Mouse (Mus musculus): Measurements from ENCODE around the gene Pmm1.
A peak's percentile ranks its signal among the peaks of the same experiment; 100 is the strongest.
"Not testable (repeated sequence)": the region's sequence is repeated elsewhere in the genome, so short reads cannot be mapped to it uniquely, and the experiment has no call there.

Pmm1 gene

DNA sequence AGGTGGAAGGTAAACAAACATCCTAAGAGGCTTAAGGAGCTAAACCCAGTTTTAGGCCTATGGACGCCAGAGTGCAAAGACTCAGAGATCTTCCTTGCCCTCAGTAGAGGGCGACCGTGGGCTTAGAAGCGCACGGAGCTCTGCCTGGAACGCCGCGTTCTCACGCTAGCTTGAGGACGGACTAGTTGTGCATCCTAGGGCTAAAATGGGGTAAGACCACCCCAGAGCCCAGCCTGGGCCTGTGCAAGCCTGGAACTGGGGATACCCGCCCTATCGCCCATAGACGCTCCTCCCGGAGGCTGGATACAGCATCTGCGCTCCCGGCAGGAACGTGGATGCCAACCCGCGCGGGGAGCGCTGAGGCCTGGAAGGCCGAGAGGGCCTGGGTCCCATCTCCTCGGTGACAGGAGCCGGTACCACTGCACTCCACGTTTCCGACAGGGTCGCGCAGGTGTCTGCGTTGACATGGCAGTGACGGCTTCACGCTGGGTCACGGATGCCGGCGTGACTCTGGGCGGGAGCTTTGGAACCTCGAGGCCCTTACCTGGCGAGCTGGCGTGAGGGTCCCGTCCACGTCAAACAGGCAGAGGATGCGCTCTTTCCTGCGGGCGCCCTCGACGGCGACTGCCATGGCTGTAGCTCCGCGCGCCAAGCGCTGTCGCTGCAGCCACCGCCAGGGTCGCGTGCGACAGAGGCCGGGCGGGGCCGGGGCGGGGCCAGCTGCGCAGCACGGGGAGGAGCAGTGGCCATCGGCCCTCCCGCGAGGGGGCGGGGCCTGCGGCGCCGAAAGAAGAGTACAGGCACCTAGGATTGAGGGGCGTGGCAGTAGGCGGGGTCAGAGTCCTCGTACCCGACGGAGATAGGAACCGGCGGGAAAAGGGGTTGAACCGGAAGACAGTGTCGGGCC is at the start of gene Pmm1:
Gene Pmm1, minus strand, starts transcription at position 760 of the 907 bp plus-strand sequence.
- DNase-seq (ENCODE audit: low spot score in 2 of 2): peak; percentile 94 to 97

DNA sequence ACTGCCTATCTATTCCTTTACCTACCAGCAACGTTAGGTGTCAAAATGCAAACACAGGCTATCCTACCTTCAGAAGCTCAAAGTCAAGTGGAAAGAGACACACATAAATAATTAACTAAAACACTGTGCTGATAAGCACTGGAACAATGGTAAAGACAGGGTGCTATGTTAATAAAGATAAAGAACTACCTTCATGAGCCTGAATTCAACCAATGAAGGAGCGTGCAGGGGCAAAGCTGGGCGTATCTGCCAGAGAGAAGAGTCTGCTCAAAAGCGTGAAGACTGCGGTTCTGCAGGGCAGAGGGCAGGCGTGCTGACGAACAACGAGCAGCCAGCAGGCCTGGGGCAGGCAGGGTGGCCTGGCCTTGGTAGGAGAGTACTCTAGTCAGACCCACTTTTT is 43.5 kb upstream of the Pmm1 start:
- no peak for DNase-seq (ENCODE audit: low spot score in 2 of 2)

DNA sequence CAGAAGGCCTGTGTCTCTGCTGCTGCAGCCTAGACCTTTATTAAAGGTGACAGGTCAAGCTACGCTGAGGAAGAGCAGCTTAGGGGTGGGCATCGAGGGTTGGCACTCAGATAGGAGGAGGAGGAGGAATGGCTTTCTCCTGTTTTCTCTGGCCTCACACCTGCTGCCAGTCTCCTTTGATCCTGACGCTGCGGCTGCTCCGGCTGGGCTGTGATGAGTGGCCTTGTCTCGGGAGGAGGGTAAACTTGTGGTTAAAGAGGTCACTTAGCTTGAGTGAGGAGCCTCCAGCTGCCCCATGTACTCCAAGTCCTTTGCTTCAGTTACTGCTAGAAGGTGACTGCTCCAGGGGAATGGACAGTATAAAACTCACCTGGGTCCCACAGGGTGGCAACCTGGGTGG is 33.3 kb upstream of the Pmm1 start:
- DNase-seq (ENCODE audit: low spot score in 2 of 2): no peak

DNA sequence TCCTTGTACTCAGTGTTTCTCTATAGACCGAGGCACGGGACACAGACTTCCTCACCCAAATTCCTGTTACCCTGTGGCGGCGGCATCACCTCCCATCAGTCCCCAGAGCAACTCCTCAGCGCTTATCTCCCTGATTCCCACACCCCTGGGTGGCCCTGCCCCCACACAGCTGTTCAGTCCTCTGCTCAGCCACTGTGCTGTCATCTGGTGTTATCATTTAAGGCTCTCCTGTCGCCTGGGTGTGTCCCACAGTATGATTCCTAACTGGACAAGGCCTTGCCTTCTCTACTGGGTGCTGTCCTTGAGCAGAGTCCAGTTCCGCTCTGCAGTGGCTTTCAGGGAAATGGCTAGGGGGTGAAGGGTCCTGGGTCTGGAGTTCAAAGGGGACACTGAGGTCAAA is 29.8 kb upstream of the Pmm1 start:
- no peak for DNase-seq (ENCODE audit: low spot score in 2 of 2)

DNA sequence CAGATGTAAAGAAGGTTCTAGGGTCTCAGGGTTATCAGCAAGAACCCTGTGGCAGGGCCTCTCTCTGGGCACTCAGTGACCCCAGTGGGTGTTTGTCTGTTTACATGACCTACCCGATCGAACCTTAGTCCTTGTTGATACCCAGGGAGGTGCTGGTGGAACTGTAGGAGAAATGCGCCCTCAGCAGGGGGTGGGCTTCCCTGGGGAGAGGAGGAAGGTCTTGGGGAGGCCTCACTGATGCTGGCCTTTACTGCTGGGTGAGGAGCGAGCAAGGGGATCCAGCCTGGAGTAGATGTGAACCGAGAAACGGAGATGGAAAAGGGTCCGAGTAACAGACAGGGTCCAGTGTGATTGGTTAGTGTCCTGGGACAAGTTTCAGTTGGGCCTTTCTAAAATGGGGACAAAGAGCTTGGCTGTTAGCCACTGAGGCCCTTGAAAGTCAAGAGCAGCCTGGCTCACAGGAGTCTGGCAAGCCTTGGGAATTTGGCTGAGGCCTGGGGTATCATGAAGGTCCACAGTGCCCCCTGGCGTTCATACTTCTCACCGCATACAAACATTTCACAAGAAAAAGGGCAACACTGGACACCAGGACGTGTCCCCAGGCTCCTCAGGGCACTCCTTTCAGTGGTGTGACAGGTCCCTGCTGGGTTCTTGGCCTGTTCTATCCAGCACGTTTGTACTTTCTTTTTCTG is 28.8 kb upstream of the Pmm1 start:
- DNase-seq (ENCODE audit: low spot score in 2 of 2): peak; percentile 42 to 91

DNA sequence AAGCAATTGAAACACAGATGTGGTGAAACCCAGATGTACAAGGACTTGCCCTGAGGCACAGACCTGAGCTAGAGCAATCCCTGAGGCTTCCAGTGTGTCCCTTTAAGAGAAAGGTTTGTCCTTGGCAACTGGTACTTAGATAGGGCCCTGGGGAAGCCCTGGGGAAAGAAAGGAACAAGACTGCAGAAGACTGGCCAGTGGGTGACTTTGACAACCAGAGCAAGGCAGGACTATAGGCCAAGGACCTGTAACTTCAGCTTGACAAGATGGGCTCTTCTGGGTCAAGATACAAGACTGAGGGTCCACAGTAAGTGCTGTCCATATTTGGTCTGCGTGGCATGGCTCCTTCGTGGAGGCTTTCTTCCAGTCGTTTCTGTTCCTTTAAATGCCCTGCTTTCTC is 26.9 kb upstream of the Pmm1 start, which contains the start of gene Xrcc6:
Gene Xrcc6, plus strand, starts transcription at position 190 of the 400 bp plus-strand sequence.
- DNase-seq (ENCODE audit: low spot score in 2 of 2): no peak

DNA sequence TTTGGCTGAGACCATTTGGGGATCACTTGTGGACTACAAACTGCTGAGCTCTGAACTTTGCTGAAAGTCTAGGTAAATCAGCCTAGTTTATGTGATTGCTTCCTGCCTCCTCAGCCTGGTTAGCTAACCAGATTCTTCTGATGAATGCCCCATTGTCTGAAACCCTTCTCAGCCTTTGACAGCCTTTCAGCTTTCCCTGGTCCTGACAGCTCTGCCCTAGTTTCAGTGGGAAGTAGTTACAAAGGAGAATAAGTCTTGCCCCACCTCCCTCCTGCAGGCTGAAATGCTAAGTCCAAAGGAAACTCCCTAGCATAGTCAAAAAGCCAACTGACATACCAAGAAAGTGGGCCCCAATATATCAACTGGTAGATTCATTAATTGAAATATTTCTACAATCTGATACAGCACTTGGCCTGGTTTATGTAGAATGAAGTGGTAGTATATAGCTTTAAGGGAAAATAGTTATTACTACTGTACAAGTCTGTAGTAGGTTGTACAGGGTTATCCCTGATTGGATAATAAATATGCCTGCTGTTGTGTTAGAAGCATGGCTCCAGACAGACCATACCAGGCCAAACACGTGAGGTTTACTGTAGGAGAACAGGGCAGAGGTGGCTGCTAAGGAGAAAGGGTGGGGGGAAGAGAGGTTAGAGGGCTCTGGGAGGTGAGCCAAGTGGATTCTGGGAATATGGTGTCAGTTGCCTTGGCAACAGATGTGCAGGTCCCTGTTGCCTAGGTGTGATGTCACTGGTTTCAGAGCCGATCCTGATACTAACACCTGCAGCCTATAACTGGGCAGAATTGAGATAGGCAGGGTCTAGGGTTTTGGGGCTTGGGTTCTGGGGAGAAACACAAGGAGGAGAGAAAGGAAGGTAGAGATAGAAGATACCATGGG is 24.8 kb upstream of the Pmm1 start:
- DNase-seq (ENCODE audit: low spot score in 2 of 2): no peak

DNA sequence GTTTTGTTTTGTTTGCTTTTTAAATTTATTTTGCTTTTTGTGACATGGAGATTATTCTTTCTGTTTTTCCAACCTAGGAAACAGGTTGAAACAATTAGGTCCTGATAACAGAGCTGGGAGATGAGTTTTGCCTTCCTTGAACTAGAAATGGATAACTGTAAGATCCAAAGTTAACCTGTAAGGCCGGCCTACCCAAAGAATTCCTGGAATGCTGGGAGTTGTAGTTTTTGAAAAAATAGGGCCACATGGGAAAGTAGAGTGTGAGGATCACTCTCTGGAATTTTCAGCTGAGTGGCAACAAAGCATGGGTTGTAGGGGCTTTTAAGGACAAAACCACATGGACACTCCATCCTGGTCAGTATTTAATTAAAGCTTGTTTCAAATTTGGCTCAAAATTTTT is 21.4 kb upstream of the Pmm1 start:
- no peak for DNase-seq (ENCODE audit: low spot score in 2 of 2)

DNA sequence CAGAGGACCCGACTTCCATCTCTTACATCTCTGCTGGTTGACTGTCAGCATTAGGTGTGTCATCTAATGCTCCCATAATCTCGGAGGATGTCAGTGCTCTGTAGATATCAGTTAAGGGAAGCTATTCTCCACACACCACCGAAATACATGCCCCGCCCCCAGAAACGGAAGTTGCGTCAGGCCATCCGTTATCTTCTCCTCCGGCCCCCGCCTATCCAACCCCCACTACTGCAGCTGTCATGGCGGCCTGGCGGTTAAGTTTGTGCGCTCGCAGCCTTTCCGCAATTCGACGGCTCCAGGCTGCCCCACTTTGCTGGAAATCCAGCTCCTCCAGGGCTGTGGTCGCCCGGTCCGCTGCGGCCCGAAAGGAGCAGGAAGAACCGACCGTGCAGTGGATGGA is 19.6 kb upstream of the Pmm1 start, which contains the start of gene 1700029P11Rik:
Gene 1700029P11Rik, plus strand, starts transcription at position 220 of the 400 bp plus-strand sequence.
- no peak for DNase-seq (ENCODE audit: low spot score in 2 of 2)

DNA sequence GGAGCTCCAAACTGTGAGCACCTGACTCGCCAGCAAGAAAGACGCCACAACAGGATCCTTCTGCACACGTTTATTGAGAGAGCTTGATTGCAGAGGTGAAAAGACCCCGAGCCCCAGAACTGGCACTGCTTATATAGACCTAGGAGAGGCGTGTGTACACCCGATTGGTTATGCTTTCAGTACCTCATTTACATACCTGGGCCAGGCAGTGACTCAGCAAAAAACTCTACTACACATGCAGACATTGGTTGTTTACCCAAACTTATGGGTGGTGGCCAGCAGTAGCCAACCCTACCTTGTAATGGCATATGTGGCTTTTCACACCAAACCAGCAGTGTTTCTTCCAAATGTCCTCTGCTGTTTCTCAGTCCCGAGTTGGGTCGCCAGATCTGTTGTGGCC is 14.4 kb upstream of the Pmm1 start:
- not testable (repeated sequence) for DNase-seq (ENCODE audit: low spot score in 2 of 2)

DNA sequence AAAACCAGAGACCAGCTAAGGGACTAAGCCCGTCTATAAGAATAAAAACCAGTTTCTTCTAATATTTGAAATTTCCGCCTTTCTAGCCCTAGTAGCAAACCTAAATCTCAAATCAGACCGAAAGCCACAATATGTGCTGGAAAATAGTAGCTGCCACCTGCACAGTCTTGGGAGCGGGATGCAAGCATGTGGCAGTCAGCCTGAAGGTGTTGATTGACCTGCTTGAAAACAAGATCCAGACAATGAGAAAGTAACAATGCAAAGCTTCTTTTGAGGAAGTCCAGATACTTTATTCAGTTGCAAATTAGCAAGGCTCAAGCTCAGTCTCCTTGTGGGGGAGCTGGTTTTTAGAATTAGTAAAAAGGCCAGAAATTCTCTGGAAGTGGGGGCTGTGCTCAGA is 9.8 kb upstream of the Pmm1 start:
- not testable (repeated sequence) for DNase-seq (ENCODE audit: low spot score in 2 of 2)

DNA sequence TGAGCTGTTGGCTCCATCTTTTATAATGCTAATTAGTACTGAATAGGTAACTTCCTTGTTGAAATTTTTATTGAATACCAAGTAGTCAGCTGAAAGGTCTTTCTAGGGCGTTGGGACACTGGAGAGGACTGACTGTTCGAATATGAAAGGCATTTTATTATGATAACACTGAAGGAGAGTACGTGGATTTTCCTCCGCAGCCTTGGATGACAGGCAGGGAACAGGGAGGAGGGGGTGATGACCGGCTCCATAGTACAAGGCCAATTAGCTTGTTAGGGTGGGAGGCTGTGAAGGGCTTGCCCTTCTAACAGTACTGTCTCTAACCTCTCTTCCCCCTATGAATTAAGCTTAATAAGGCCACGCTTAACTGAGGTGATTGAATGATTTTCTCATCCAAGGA is 8.9 kb upstream of the Pmm1 start:
- not testable (repeated sequence) for DNase-seq (ENCODE audit: low spot score in 2 of 2)

DNA sequence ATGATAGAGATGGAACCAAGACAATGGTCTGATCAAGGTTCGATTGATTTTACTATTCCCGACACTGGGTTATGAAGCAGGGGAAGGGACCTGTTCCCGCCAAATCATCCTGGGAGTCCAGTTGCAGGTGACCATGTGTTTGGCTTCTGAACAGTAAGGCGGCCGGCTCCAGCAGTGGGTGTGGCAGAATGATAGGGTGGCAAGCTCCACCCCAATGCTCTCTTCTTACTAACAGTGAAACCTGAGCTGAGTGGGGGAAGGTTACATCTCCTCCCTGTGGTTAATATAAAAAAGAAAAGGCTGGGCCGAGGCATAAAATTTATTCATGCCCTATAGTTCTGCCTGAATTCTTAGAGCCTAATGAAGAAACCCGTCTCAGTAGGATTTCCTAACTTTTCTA is 8.4 kb upstream of the Pmm1 start:
- no peak for DNase-seq (ENCODE audit: low spot score in 2 of 2)

DNA sequence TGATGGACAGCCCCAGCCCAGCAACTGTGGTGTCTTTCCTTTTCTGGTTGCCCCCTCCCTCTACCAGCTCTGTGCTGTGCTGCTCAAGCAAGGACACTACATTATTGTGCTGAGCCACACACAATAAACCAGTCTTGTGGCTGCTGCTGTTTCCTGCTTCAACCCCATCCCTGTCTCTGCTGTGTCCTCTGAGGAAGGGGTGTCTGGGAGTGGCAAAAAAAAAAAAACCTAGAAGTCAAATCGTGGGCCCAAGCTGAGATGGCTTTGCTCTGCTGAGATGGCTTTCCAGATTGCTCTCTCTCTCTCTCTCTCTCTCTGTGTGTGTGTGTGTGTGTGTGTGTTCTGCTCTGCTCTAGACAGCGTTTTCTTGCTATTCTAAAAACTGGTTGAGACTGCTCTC is 7.7 kb upstream of the Pmm1 start:
- DNase-seq (ENCODE audit: low spot score in 2 of 2): no peak

DNA sequence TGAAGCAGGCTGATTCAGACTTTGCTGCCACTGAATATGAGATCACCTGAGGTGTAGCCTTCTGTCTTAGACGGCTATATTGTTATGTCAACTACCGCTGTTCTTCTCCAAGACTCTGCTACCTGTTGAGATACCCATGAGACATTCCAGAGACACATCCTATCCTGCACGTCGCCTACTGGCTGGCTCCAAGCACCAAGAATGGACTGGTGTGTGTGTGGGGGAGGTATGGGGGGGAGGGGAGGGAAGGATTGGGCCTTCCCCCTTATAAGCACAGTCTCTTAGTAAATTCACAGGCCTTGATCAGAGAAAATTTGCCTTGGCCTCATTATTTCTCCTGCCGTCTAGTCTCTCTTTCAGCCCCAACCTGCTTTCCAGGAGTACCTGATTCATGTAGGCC is 7.1 kb upstream of the Pmm1 start:
- DNase-seq (ENCODE audit: low spot score in 2 of 2): no peak

DNA sequence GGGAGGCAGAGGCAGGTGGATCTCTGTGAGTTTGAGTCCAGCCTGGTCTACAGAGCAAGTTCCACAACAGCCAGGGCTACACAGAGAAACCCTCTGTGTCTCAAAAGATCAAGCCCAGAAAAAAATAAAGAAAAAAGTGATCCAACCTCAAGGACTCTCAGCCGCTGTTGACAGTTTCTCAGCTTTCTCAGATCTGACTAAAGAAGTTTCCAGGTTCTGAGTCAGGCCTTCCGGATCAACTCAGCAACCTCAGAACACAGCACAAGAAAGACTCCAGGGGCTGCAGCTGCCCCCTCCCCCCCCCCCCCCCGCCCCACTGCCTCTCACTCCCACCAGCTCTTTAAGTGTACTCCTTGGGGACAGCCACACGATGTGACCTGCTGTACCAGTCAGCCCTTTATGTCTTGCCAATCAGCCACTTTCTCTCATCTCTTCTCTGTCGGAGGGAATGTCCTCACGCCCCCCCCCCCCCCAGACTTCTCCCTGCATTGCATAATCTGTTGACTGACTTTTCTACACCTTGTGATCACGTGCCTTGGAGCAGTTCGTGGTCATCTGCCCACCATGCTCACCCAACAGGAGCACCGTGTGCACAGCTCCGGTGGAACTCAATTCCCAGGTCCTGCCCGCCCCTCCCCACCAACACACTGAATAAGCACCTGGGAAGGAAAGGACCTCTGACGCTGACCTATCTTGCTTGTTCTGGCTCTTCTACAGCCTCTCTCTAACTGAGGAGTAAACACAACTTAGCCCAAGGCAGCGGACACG is 5.5 kb upstream of the Pmm1 start:
- no peak for DNase-seq (ENCODE audit: low spot score in 2 of 2)

DNA sequence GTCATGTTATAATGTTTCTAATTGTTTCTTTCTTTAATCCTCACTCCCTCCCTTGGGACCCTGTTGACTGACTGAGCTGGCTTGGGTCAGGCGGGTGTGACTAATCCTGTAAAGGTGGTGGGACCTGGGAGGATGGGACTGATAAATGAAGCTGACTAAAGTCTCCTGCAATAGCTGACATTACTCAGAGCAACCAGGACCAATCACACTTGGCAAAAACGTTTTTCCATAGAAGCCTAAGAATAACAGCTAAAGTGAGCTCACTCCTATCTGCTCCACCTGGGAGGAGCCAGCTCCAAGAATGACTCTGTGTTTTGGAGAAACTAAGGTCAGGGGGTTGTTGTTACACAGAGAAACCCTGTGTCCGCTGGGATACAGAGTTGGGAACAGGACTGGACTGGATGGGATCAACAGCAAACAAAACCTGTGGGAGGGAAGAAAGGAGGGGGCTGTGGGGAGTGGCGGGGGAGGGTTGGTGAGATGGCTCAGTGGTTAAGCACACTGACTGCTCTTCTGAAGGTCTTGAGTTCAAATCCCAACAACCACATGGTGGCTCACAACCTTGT is 4.3 kb upstream of the Pmm1 start:
- DNase-seq (ENCODE audit: low spot score in 2 of 2): no peak

DNA sequence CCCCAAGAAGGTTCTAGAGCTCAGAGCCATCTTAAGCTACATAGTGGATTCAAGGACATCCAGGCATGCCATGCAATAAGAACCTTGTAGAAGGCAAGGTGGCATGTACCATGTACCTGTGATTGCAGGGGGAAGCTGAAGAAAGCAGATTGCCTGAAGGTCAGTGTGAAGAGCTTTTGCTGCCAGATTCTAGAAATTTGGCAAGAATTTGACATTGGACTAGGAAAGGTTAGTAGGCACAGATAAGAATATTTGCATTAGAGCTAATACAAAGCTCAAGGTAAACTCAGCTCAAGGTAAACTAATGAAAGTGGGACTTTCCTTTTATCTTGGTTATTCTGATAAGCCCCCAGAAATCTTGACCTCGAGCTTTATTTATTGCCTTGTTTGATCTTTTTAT is 3.5 kb upstream of the Pmm1 start:
- no peak for DNase-seq (ENCODE audit: low spot score in 2 of 2)

DNA sequence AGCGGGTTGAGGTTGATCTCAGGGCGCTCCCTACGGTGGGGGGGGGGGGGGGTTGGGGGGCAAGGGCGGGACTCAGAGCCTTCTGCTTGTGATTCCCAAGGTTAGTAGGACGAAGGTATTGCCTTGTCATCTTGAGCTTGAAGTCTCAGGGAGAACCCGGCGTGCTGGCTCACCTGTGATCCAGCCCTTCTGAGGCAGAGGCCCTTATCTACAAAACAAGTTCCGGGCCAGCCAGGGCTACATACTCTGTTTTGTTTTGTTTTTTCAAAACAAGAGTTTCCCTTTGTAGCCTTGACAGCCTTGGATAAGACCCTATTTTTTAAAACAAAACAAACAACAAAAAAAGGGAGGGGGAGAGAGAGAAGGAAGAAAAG is 335 bp upstream of the Pmm1 start:
- no peak for DNase-seq (ENCODE audit: low spot score in 2 of 2)

DNA sequence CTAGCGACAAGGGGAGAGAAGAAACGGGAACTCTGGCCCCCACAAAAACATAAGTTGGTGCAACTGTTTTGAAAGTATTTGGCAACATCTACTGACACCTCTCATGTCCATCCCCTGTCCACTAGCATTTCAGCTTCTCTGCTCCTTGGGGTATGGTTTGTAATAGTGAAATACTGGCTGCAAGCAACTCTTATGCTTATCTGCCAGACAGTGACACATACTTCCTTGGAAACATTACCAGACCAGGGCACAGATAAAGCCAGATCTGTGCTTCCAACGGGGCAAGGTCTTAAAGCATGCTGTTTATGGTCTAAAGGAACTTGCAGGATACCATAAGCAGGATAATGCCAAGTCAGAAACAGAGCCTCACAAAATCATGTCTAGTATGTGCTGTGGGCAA is 1.8 kb downstream of the Pmm1 start:
- no peak for DNase-seq (ENCODE audit: low spot score in 2 of 2)

DNA sequence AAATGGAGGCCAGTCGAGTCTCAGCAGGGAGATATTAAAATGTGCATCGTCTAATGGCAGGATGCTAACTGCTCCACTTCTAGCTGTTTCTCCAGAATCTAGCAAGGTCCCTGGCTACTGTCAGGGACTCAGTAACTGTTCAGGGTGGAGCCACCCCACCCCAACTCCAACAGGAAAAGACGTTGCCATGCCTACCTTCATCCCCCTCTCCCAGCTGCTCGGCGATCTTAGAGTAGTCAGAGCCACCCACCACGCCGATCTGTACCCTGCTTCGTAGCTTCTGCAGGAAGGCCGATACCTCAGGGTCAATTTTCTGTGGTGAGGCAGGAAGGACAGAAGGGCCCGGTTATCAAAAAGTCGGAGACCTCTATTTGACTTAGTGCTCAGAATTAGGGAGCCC is 3.1 kb downstream of the Pmm1 start:
- no peak for DNase-seq (ENCODE audit: low spot score in 2 of 2)
